Mouse (Mus musculus): ENCODE results near the gene Gm21190.
"Not testable (repeated sequence)": the region's sequence is repeated elsewhere in the genome, so short reads cannot be mapped to it uniquely, and the experiment has no call there.

Gene Gm21190

GRCm38 (mm10) chr5:15498774-15499400 is 30.1 kb downstream of the Gm21190 start:
- in situ Hi-C loops (cut with MboI; ENCODE audit: low pct_unique_long_range_greater_than_20kb in 1 of 2, low sequenced_read_pairs in 2 of 2, unreplicated experiment in 1 of 2): not testable (repeated sequence)

DNA sequence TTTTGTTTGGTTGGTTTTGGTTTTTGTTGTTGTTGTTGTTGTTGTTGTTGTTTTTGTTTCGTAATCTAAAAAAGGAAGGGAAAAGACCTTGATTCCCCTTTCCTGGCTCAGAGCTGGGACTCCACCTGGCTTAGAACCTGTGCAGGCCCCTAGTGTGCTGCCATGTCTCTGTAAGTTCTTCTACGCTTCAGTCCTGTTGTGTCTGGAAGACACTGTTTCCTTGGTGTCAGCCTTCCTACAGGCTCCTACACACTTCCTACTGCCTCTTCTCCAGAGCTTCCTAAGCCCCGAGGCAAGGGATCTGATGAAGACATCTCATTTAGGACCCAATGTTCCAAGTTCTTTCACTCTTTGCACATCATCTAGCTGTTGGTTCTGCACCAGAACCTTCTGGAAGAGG is 30.7 kb downstream of the Gm21190 start:
- in situ Hi-C loops (cut with MboI; ENCODE audit: low pct_unique_long_range_greater_than_20kb in 1 of 2, low sequenced_read_pairs in 2 of 2, unreplicated experiment in 1 of 2): not testable (repeated sequence)

DNA sequence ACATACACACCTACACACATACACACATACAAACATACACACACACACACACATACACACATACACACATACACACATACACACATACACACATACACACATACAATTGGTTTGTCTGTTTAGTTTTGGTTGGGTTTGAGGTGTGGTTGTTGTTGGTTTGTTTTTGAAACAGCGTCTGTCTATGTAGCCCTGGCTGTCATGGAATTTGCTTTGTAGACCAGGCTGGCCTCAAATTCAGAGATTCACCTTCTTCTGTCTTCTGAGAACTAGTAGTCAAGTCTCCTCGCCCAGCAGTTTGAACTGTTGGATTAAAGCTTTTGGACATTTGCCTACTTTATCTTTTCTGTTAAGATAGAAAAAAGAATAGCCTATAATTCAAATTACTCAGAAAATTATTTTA is 38.1 kb downstream of the Gm21190 start:
- in situ Hi-C loops (cut with MboI; ENCODE audit: low pct_unique_long_range_greater_than_20kb in 1 of 2, low sequenced_read_pairs in 2 of 2, unreplicated experiment in 1 of 2): not testable (repeated sequence)

- in situ Hi-C loops (cut with MboI; ENCODE audit: low pct_unique_long_range_greater_than_20kb in 1 of 2, low sequenced_read_pairs in 2 of 2, unreplicated experiment in 1 of 2): no loop called here
Observed at GRCm38 (mm10) chr5:15488743-15489142, 40.3 kb downstream of the Gm21190 start.

GRCm38 (mm10) chr5:15484616-15485015 is 44.4 kb downstream of the Gm21190 start:
- in situ Hi-C loops (cut with MboI; ENCODE audit: low pct_unique_long_range_greater_than_20kb in 1 of 2, low sequenced_read_pairs in 2 of 2, unreplicated experiment in 1 of 2): not testable (repeated sequence)

DNA sequence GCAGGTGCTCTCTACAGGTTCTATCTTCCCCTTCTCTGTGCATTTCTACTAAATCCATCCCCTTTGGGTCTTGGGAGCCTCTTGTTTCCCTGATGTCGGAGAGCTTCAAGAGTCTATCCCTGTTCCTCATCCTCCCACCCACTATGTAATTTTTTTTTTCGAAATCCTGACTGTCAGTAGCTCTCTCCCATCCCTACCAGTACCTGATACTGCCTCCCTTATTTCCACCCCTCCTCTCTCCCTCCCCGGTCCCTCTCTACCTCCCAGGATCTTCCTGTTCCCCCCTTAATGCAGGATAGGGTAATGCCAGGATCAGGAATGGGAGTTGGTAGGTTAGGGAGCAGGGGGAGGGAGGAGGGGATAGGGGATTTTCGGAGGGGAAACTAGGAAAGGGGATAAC is 45.4 kb downstream of the Gm21190 start:
- in situ Hi-C loops (cut with MboI; ENCODE audit: low pct_unique_long_range_greater_than_20kb in 1 of 2, low sequenced_read_pairs in 2 of 2, unreplicated experiment in 1 of 2): not testable (repeated sequence)

- in situ Hi-C loops (cut with MboI; ENCODE audit: low pct_unique_long_range_greater_than_20kb in 1 of 2, low sequenced_read_pairs in 2 of 2, unreplicated experiment in 1 of 2): not testable (repeated sequence)
Observed at GRCm38 (mm10) chr5:15482815-15483214, 46.2 kb downstream of the Gm21190 start.

DNA sequence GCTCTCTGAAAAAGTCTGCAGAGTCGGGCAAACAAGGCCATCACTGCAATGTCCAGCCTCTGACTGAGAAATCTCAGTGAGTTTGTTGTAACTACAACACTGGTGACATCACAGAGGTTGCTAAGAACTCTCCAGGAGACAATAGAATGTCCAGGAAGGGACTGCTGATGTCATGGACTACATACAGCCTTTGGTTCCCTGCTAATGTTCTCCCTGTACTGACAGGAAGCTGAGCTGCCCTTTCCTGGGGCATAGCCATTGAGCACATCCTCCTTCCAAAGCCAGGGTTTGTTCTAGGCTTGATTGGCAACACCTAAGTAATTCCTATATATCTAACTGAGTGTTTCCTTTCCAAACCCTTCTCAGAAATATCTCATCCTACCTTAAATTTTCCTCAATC is 52.6 kb downstream of the Gm21190 start, which contains the start of gene Gm21149:
Gene Gm21149, minus strand, starts transcription at position 101 of the 400 bp plus-strand sequence.
- in situ Hi-C loops (cut with MboI; ENCODE audit: low pct_unique_long_range_greater_than_20kb in 1 of 2, low sequenced_read_pairs in 2 of 2, unreplicated experiment in 1 of 2): not testable (repeated sequence)
